Mouse (Mus musculus) T-cell, adult 66 days (primary cell): ENCODE results near the gene Mob3b. TPM values are rescaled to one million over a fixed set of nuclear protein-coding genes. Genes with fewer than 3 reads are reported as not detected.

Source experiments
- total RNA-seq, 2 experiments: library from RNA; stranded (reverse); gene quantifications; 3 replicates in 1 of 2; 4 replicates in 1 of 2; pipeline ENCODE4 v1.2.4; 2023

Gene Mob3b
- total RNA-seq = 10 to 100 TPM; 13.8 to 20.6 TPM

GRCm38 (mm10) chr4:35156751-35157611 lies at the start of gene Mob3b:
Gene Mob3b, minus strand, starts transcription at chr4:35157484.

DNA sequence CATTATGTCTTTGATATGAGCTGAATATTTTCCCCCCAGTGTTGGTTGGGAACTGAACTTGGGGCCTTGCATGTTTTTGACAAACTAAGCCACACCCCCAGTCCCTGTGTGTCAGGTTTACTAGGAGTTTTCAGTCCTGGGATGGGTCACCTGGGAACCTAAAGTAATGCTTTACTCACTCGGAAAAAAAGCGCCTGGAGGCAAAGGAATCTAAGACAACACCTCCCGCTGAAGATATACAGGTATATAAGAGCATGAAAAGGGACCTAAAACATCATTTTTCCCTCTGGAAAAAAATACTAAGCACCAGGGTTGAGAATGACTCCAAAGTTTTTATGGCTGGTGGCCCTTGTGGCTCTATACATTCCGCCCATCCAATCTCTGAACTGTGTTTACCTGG lies 5.5 kb downstream of the Mob3b start, which contains the start of gene Ifnk:
Ifnk (plus strand) TSS at position 301 of the 400 bp plus-strand sequence.

Other genes starting within 250 kb of the Mob3b start
- gene Ifnk, start 5.4 kb downstream of the Mob3b start, total RNA-seq = not detected
- gene C9orf72, start 68.7 kb upstream of the Mob3b start, total RNA-seq = 10 to 100 TPM; 11.9 to 14.6 TPM